Mouse (Mus musculus): ENCODE results near the gene 4930447C04Rik. TPM values are rescaled to one million over a fixed set of nuclear protein-coding genes. Genes with fewer than 3 reads are reported as not detected.

Gene 4930447C04Rik
- 79.1 and 91.6 TPM in 2 replicates for polyA plus RNA-seq (2011; ENCODE audit: insufficient read depth, insufficient read length, low read depth, missing spikeins)

- H3K9ac ChIP-seq (ENCODE audit: low read depth, poor library complexity, severe bottlenecking), result 0 out of 2 replicates have a peak within 1 kb of the TSS, but pooled peaks have one; percentile 11
Measured at GRCm38 (mm10) chr12:72940071-72940821, at the start of gene 4930447C04Rik. Gene 4930447C04Rik, minus strand, starts transcription at chr12:72940774.

GRCm38 (mm10) chr12:72983071-72983857 lies 42.7 kb upstream of the 4930447C04Rik start:
- Histone ChIP-seq H3K27me3 (ENCODE audit: control insufficient read depth, insufficient read depth, low read length, poor library complexity, severe bottlenecking) (no peaks in the 10 kb centered on the region), H3K36me3 (ENCODE audit: control insufficient read depth, insufficient read depth, low read length, poor library complexity, severe bottlenecking) (no peaks in the 10 kb centered on the region), H3K4me1 (ENCODE audit: control insufficient read depth, insufficient read depth, low read length) (no peaks in the 10 kb centered on the region), H3K9ac (ENCODE audit: low read depth, poor library complexity, severe bottlenecking) (no peak overlapping the region), H3K27ac (ENCODE audit: insufficient read depth, low read length) (no peak overlapping the region), H3K9me3 (replicated peaks; ENCODE audit: control insufficient read depth, insufficient read depth, low read length, poor library complexity, severe bottlenecking) (no peaks in the 10 kb centered on the region), H3K4me3 (ENCODE audit: low read depth, low read length) (no peak overlapping the region)
- TF ChIP-seq EP300 (IDR thresholded peaks at IDR 0.05; ENCODE audit: insufficient read depth, low read depth, low read length) (no peak), POLR2A (IDR thresholded peaks at IDR 0.05; ENCODE audit: insufficient read depth, low read length) (no peak), CTCF (IDR thresholded peaks at IDR 0.05; ENCODE audit: low read depth, low read length) (no peak)

More at GRCm38 (mm10) chr12:72940071-72940821, at the start of gene 4930447C04Rik:
- peak within 1 kb of the TSS; percentile 49 for H3K4me3 ChIP-seq (ENCODE audit: low read depth, low read length)
- H3K36me3 ChIP-seq (ENCODE audit: control insufficient read depth, insufficient read depth, low read length, poor library complexity, severe bottlenecking), result no peaks in the 10 kb centered on the region
- peaks cover 34% of the 10 kb centered on the region for H3K27me3 ChIP-seq (ENCODE audit: control insufficient read depth, insufficient read depth, low read length, poor library complexity, severe bottlenecking)
- no peaks in the 10 kb centered on the region for H3K4me1 ChIP-seq (ENCODE audit: control insufficient read depth, insufficient read depth, low read length)
- no peak within 1 kb of the TSS for H3K27ac ChIP-seq (ENCODE audit: insufficient read depth, low read length)
- no peaks in the 10 kb centered on the region for H3K9me3 ChIP-seq (replicated peaks; ENCODE audit: control insufficient read depth, insufficient read depth, low read length, poor library complexity, severe bottlenecking)
- TF ChIP-seq CTCF (IDR thresholded peaks at IDR 0.05; ENCODE audit: low read depth, low read length) (no peak), EP300 (IDR thresholded peaks at IDR 0.05; ENCODE audit: insufficient read depth, low read depth, low read length) (no peak), POLR2A (IDR thresholded peaks at IDR 0.05; ENCODE audit: insufficient read depth, low read length) (no peak)

DNA sequence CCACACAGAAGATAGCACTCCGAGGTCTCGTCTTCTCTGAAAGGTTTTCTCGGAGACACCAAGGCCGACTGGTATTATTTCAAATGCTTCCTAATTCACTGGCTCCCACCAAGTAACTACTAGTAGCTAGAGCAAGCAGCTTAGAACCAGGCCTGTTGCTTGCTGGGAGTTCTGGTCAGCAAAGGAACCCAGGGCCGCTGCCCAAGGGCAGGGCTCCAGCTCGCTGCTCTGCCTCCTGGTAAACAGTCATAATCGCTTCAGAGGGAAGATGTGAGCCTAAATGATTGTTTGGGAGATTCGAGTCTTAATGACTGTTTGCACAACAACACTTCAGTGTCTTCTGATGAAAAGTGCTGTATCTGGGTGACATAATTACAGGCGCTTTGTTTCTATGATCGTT lies 42.0 kb upstream of the 4930447C04Rik start:
- no peak overlapping the region for H3K4me3 ChIP-seq (ENCODE audit: low read depth, low read length)
- no peak overlapping the region for H3K9ac ChIP-seq (ENCODE audit: low read depth, poor library complexity, severe bottlenecking)
- no peak overlapping the region for H3K27ac ChIP-seq (ENCODE audit: insufficient read depth, low read length)
- H3K36me3 ChIP-seq (ENCODE audit: control insufficient read depth, insufficient read depth, low read length, poor library complexity, severe bottlenecking), result no peaks in the 10 kb centered on the region
- H3K27me3 ChIP-seq (ENCODE audit: control insufficient read depth, insufficient read depth, low read length, poor library complexity, severe bottlenecking), result no peaks in the 10 kb centered on the region
- H3K4me1 ChIP-seq (ENCODE audit: control insufficient read depth, insufficient read depth, low read length), result no peaks in the 10 kb centered on the region
- no peaks in the 10 kb centered on the region for H3K9me3 ChIP-seq (replicated peaks; ENCODE audit: control insufficient read depth, insufficient read depth, low read length, poor library complexity, severe bottlenecking)
- TF ChIP-seq EP300 (IDR thresholded peaks at IDR 0.05; ENCODE audit: insufficient read depth, low read depth, low read length) (no peak), POLR2A (IDR thresholded peaks at IDR 0.05; ENCODE audit: insufficient read depth, low read length) (no peak), CTCF (IDR thresholded peaks at IDR 0.05; ENCODE audit: low read depth, low read length) (no peak)

- no peaks in the 10 kb centered on the region for H3K36me3 ChIP-seq (ENCODE audit: control insufficient read depth, insufficient read depth, low read length, poor library complexity, severe bottlenecking)
- H3K27me3 ChIP-seq (ENCODE audit: control insufficient read depth, insufficient read depth, low read length, poor library complexity, severe bottlenecking), result no peaks in the 10 kb centered on the region
- no peak overlapping the region for H3K27ac ChIP-seq (ENCODE audit: insufficient read depth, low read length)
- TF ChIP-seq CTCF (IDR thresholded peaks at IDR 0.05; ENCODE audit: low read depth, low read length) (no peak), EP300 (IDR thresholded peaks at IDR 0.05; ENCODE audit: insufficient read depth, low read depth, low read length) (no peak), POLR2A (IDR thresholded peaks at IDR 0.05; ENCODE audit: insufficient read depth, low read length) (no peak)
- no peaks in the 10 kb centered on the region for H3K4me1 ChIP-seq (ENCODE audit: control insufficient read depth, insufficient read depth, low read length)
- no peak overlapping the region for H3K4me3 ChIP-seq (ENCODE audit: low read depth, low read length)
- no peaks in the 10 kb centered on the region for H3K9me3 ChIP-seq (replicated peaks; ENCODE audit: control insufficient read depth, insufficient read depth, low read length, poor library complexity, severe bottlenecking)
- no peak overlapping the region for H3K9ac ChIP-seq (ENCODE audit: low read depth, poor library complexity, severe bottlenecking)
Measured at GRCm38 (mm10) chr12:72979236-72979635, 38.7 kb upstream of the 4930447C04Rik start.

DNA sequence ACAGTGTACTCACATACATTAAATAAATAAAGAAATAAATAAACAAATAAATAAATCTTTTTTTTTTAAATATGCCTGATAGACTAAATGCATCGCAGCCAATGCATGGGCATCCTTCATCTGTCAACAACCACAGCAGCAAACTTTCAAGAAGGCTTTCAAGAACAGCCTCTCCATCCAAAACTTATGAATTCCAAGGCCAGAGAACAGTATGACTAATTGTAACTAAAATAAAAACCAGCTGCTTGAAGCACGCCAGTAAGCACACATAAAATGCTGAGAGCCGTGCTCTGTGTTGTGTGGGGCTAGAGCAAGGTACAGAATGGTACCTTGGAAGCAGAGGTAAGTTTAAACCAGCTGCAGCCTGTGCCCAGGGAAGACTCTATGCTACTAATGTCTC lies 37.3 kb upstream of the 4930447C04Rik start:
- H3K4me1 ChIP-seq (ENCODE audit: control insufficient read depth, insufficient read depth, low read length), result no peaks in the 10 kb centered on the region
- no peak overlapping the region for H3K4me3 ChIP-seq (ENCODE audit: low read depth, low read length)
- H3K27ac ChIP-seq (ENCODE audit: insufficient read depth, low read length), result no peak overlapping the region
- H3K27me3 ChIP-seq (ENCODE audit: control insufficient read depth, insufficient read depth, low read length, poor library complexity, severe bottlenecking), result no peaks in the 10 kb centered on the region
- no peak for TF ChIP-seq EP300 (IDR thresholded peaks at IDR 0.05; ENCODE audit: insufficient read depth, low read depth, low read length)
- no peak for TF ChIP-seq POLR2A (IDR thresholded peaks at IDR 0.05; ENCODE audit: insufficient read depth, low read length)
- no peak for TF ChIP-seq CTCF (IDR thresholded peaks at IDR 0.05; ENCODE audit: low read depth, low read length)
- H3K9me3 ChIP-seq (replicated peaks; ENCODE audit: control insufficient read depth, insufficient read depth, low read length, poor library complexity, severe bottlenecking), result no peaks in the 10 kb centered on the region
- H3K9ac ChIP-seq (ENCODE audit: low read depth, poor library complexity, severe bottlenecking), result no peak overlapping the region
- H3K36me3 ChIP-seq (ENCODE audit: control insufficient read depth, insufficient read depth, low read length, poor library complexity, severe bottlenecking), result no peaks in the 10 kb centered on the region
